Mouse (Mus musculus): ENCODE measurements around the gene Ctsw.
"Not testable (repeated sequence)": the region's sequence is repeated elsewhere in the genome, so short reads cannot be mapped to it uniquely, and the experiment has no call there.

Gene Ctsw

GRCm38 (mm10) chr19:5468374-5468773, at the start of gene Ctsw:
Ctsw (minus strand) TSS chr19:5468507.
- DNase-seq = no peak

- no peak for DNase-seq
These were observed 48.7 kb upstream of the Ctsw start for GRCm38 (mm10) chr19:5516906-5517505.

- DNase-seq = no peak
These were observed 47.8 kb upstream of the Ctsw start for GRCm38 (mm10) chr19:5515840-5516777.

GRCm38 (mm10) chr19:5513005-5513349, 44.7 kb upstream of the Ctsw start:
- no peak for DNase-seq

- no peak for DNase-seq
These were observed 44.0 kb upstream of the Ctsw start for GRCm38 (mm10) chr19:5512091-5513004.

GRCm38 (mm10) chr19:5511074-5511632, 42.8 kb upstream of the Ctsw start:
- no peak for DNase-seq

GRCm38 (mm10) chr19:5510031-5511026, 42.0 kb upstream of the Ctsw start, which contains the start of gene Snx32:
Snx32 (minus strand) TSS chr19:5510538.
- peak; percentile 99 for DNase-seq

- no peak for DNase-seq
These were observed 35.4 kb upstream of the Ctsw start, which contains the start of gene 1700020D05Rik for GRCm38 (mm10) chr19:5503687-5504086. 1700020D05Rik (minus strand) TSS chr19:5503787.

GRCm38 (mm10) chr19:5500330-5500875, 32.1 kb upstream of the Ctsw start:
- DNase-seq = no peak

- DNase-seq = no peak
These were observed 27.7 kb upstream of the Ctsw start for GRCm38 (mm10) chr19:5496052-5496370.

- no peak for DNase-seq
These were observed 27.2 kb upstream of the Ctsw start for GRCm38 (mm10) chr19:5495353-5496051.

GRCm38 (mm10) chr19:5494314-5494713, 26.0 kb upstream of the Ctsw start:
- peak; percentile 68 for DNase-seq

- DNase-seq = not testable (repeated sequence)
These were observed 25.0 kb upstream of the Ctsw start for GRCm38 (mm10) chr19:5493301-5493721.

GRCm38 (mm10) chr19:5492641-5493040, 24.3 kb upstream of the Ctsw start:
- DNase-seq = no peak

GRCm38 (mm10) chr19:5490898-5491708, 22.8 kb upstream of the Ctsw start:
- DNase-seq = peak; percentile 88

- peak; percentile 95 for DNase-seq
These were observed 22.1 kb upstream of the Ctsw start, which contains the start of gene Cfl1 for GRCm38 (mm10) chr19:5490313-5490897. Cfl1 (plus strand) TSS chr19:5490455.

GRCm38 (mm10) chr19:5489721-5490120, 21.4 kb upstream of the Ctsw start:
- DNase-seq = not testable (repeated sequence)

- peak; percentile 98 for DNase-seq
These were observed 20.7 kb upstream of the Ctsw start for GRCm38 (mm10) chr19:5488878-5489571.

Data from kidney, adult 11 months (tissue).